Mouse (Mus musculus): ENCODE results near the gene Ipo9.
A peak's percentile ranks its signal among the peaks of the same experiment; 100 is the strongest.

GRCm38 (mm10) chr1:135399466-135399865 is 30.8 kb downstream of the Ipo9 start:
- no peak for TF ChIP-seq CHD1 (IDR thresholded peaks at IDR 0.05; ENCODE audit: low read depth, low read length)
- no peak for TF ChIP-seq POLR2A (IDR thresholded peaks at IDR 0.05; ENCODE audit: low read depth, low read length)
- TF ChIP-seq CTCF (conservative IDR thresholded peaks at IDR 0.05 in 1 of 2, IDR thresholded peaks at IDR 0.05 in 1 of 2; ENCODE audit: low read depth in 2 of 2, low read length in 2 of 2), result no peak
- TF ChIP-seq MAZ (IDR thresholded peaks at IDR 0.05; ENCODE audit: low read depth, low read length), result no peak
- peak; percentile 35; the same call in 1 of the 2 replicates for TF ChIP-seq BHLHE40 (IDR thresholded peaks at IDR 0.05; ENCODE audit: low read depth, low read length)
- TF ChIP-seq CHD2 (IDR thresholded peaks at IDR 0.05; ENCODE audit: low read length), result no peak
- TF ChIP-seq MAX (IDR thresholded peaks at IDR 0.05; ENCODE audit: low read length), result 0 out of 2 replicates have a peak, but pooled peaks have one; percentile 14
- no peak for TF ChIP-seq NRF1 (IDR thresholded peaks at IDR 0.05; ENCODE audit: low read depth, low read length)
- no peak for TF ChIP-seq ZKSCAN1 (IDR thresholded peaks at IDR 0.05; ENCODE audit: borderline replicate concordance, low read depth, low read length)
- TF ChIP-seq POLR2AphosphoS2 (IDR thresholded peaks at IDR 0.05; ENCODE audit: low read depth, low read length), result no peak
- TF ChIP-seq USF1 (IDR thresholded peaks at IDR 0.05; ENCODE audit: low read depth, low read length), result no peak
